Mouse (Mus musculus) neural tube, embryonic 12.5 days (tissue): ENCODE measurements around the gene Itgb3. TPM values are rescaled to one million over a fixed set of nuclear protein-coding genes. Genes with fewer than 3 reads are reported as not detected.

Source experiments
- ATAC-seq: fragments of 200-750 bp; cut with Nextera tagmentation; 2 replicates; pipeline ENCODE4 v1.8.0; 2017; ENCODE audit warnings: low read depth, mild to moderate bottlenecking, moderate TSS enrichment, moderate library complexity; ENCODE audit not compliant: low FRiP score
- H3K27ac ChIP-seq: fragments of 300-500 bp; sonication (generic); 2 replicates; pipeline ENCODE4 v1.5.1; 2016
- H3K27me3 ChIP-seq: fragments of 300-500 bp; sonication (generic); replicated peaks from 2 replicates; pipeline ENCODE4 v1.6.1; 2016; ENCODE audit warnings: mild to moderate bottlenecking
- H3K36me3 ChIP-seq: fragments of 300-500 bp; sonication (generic); 2 replicates; pipeline ENCODE4 v1.6.1; 2016; ENCODE audit warnings: mild to moderate bottlenecking
- H3K4me1 ChIP-seq: fragments of 300-500 bp; sonication (generic); 2 replicates; pipeline ENCODE4 v1.6.1; 2016
- H3K4me2 ChIP-seq: fragments of 300-500 bp; sonication (generic); replicated peaks from 2 replicates; pipeline ENCODE4 v1.6.1; 2016; ENCODE audit warnings: mild to moderate bottlenecking
- H3K4me3 ChIP-seq: fragments of 300-500 bp; sonication (generic); 2 replicates; pipeline ENCODE4 v1.5.1; 2016
- H3K9ac ChIP-seq: fragments of 300-500 bp; sonication (generic); 2 replicates; pipeline ENCODE4 v1.6.1; 2016; ENCODE audit warnings: mild to moderate bottlenecking
- H3K9me3 ChIP-seq: fragments of 300-500 bp; sonication (generic); 2 replicates; pipeline ENCODE4 v1.6.1; 2016; ENCODE audit warnings: mild to moderate bottlenecking
- WGBS: fragments of 180-500 bp; shearing (Covaris S2); methylation state at CpG from one replicate; pipeline ENCODE4 v1.1.7; 2016; 5-methylcytosine and 5-hydroxymethylcytosine counted together
- polyA plus RNA-seq: library from polyadenylated mRNA; unstranded; fragments of >200 nt; fragmentation: Nextera tagmentation; extraction: Ambion mirVana; gene quantifications from 2 replicates; pipeline ENCODE4 v1.2.1, GENCODE M21; 2016

Gene Itgb3
- polyA plus RNA-seq, 1 experiment from 2014 or later = 3.7 TPM

- 0 out of 2 replicates have a peak, but pooled peaks cover 5% of the 10 kb centered on the region for H3K9me3 ChIP-seq
- no peak overlapping the region for H3K9ac ChIP-seq
- H3K27ac ChIP-seq = no peak overlapping the region
- no peaks in the 10 kb centered on the region for H3K4me1 ChIP-seq
- no peak overlapping the region for H3K4me3 ChIP-seq
- WGBS = 60% methylated on average over 7 of the region's 7 CpGs
- H3K4me2 ChIP-seq = no peak overlapping the region
- no peak for ATAC-seq
- no peaks in the 10 kb centered on the region for H3K36me3 ChIP-seq
- 0 out of 2 replicates have a peak, but pooled peaks cover 3% of the 10 kb centered on the region for H3K27me3 ChIP-seq
These were observed 35.7 kb upstream of the Itgb3 start for GRCm38 (mm10) chr11:104572091-104572490.

GRCm38 (mm10) chr11:104572566-104572965, 35.2 kb upstream of the Itgb3 start:
- WGBS = 63% methylated on average over 2 of the region's 2 CpGs
- Histone ChIP-seq H3K36me3 (no peaks in the 10 kb centered on the region), H3K4me3 (no peak overlapping the region), H3K4me1 (no peaks in the 10 kb centered on the region), H3K9me3 (0 out of 2 replicates have a peak, but pooled peaks cover 5% of the 10 kb centered on the region), H3K27ac (no peak overlapping the region), H3K27me3 (0 out of 2 replicates have a peak, but pooled peaks cover 3% of the 10 kb centered on the region), H3K4me2 (no peak overlapping the region), H3K9ac (no peak overlapping the region)
- ATAC-seq = no peak

- no peak overlapping the region for H3K9ac ChIP-seq
- no peaks in the 10 kb centered on the region for H3K36me3 ChIP-seq
- no peak overlapping the region for H3K4me2 ChIP-seq
- H3K4me3 ChIP-seq = no peak overlapping the region
- 0 out of 2 replicates have a peak, but pooled peaks cover 6% of the 10 kb centered on the region for H3K4me1 ChIP-seq
- H3K27me3 ChIP-seq = no peaks in the 10 kb centered on the region; the same call in 1 of the 2 replicates
- H3K9me3 ChIP-seq = no peaks in the 10 kb centered on the region
- ATAC-seq = no peak
- no peak overlapping the region for H3K27ac ChIP-seq
- 47% methylated on average over 10 of the region's 10 CpGs for WGBS
These were observed 30.8 kb upstream of the Itgb3 start for GRCm38 (mm10) chr11:104576772-104577612.

- ATAC-seq = no peak
- Histone ChIP-seq H3K27ac (no peak overlapping the region), H3K4me3 (no peak overlapping the region), H3K9ac (no peak overlapping the region), H3K4me1 (0 out of 2 replicates have a peak, but pooled peaks cover 6% of the 10 kb centered on the region), H3K36me3 (no peaks in the 10 kb centered on the region), H3K9me3 (no peaks in the 10 kb centered on the region), H3K27me3 (no peaks in the 10 kb centered on the region; the same call in 1 of the 2 replicates), H3K4me2 (no peak overlapping the region)
- WGBS = 57% methylated on average over 5 of the region's 5 CpGs
These were observed 29.7 kb upstream of the Itgb3 start for GRCm38 (mm10) chr11:104578074-104578473.

GRCm38 (mm10) chr11:104579084-104579483, 28.7 kb upstream of the Itgb3 start:
- no peaks in the 10 kb centered on the region for H3K36me3 ChIP-seq
- WGBS = 88% methylated on average over 9 of the region's 9 CpGs
- H3K4me1 ChIP-seq = 0 out of 2 replicates have a peak, but pooled peaks cover 6% of the 10 kb centered on the region
- H3K27ac ChIP-seq = no peak overlapping the region
- no peak for ATAC-seq
- H3K9me3 ChIP-seq = no peaks in the 10 kb centered on the region
- no peaks in the 10 kb centered on the region; the same call in 1 of the 2 replicates for H3K27me3 ChIP-seq
- H3K4me3 ChIP-seq = no peak overlapping the region
- H3K9ac ChIP-seq = no peak overlapping the region
- H3K4me2 ChIP-seq = no peak overlapping the region

GRCm38 (mm10) chr11:104579575-104579974, 28.2 kb upstream of the Itgb3 start:
- H3K4me1 ChIP-seq = 0 out of 2 replicates have a peak, but pooled peaks cover 6% of the 10 kb centered on the region
- H3K4me2 ChIP-seq = no peak overlapping the region
- H3K9ac ChIP-seq = no peak overlapping the region
- no peaks in the 10 kb centered on the region for H3K36me3 ChIP-seq
- no peaks in the 10 kb centered on the region; the same call in 1 of the 2 replicates for H3K27me3 ChIP-seq
- H3K4me3 ChIP-seq = no peak overlapping the region
- ATAC-seq = no peak
- no peaks in the 10 kb centered on the region for H3K9me3 ChIP-seq
- no peak overlapping the region for H3K27ac ChIP-seq
- 93% methylated on average over 8 of the region's 8 CpGs for WGBS

- Histone ChIP-seq H3K36me3 (no peaks in the 10 kb centered on the region), H3K4me2 (no peak overlapping the region), H3K27me3 (no peaks in the 10 kb centered on the region; the same call in 1 of the 2 replicates), H3K27ac (no peak overlapping the region), H3K9me3 (no peaks in the 10 kb centered on the region), H3K4me3 (no peak overlapping the region), H3K9ac (no peak overlapping the region), H3K4me1 (0 out of 2 replicates have a peak, but pooled peaks cover 6% of the 10 kb centered on the region)
- no peak for ATAC-seq
- 75% methylated on average over 6 of the region's 6 CpGs for WGBS
These were observed 27.7 kb upstream of the Itgb3 start for GRCm38 (mm10) chr11:104580091-104580490.

GRCm38 (mm10) chr11:104580606-104581005, 27.2 kb upstream of the Itgb3 start:
- no peak for ATAC-seq
- Histone ChIP-seq H3K4me3 (no peak overlapping the region), H3K9me3 (no peaks in the 10 kb centered on the region), H3K9ac (no peak overlapping the region), H3K4me2 (no peak overlapping the region), H3K36me3 (no peaks in the 10 kb centered on the region), H3K27me3 (no peaks in the 10 kb centered on the region; the same call in 1 of the 2 replicates), H3K4me1 (0 out of 2 replicates have a peak, but pooled peaks cover 6% of the 10 kb centered on the region), H3K27ac (no peak overlapping the region)
- 93% methylated on average over 5 of the region's 5 CpGs for WGBS

- no peak overlapping the region for H3K4me3 ChIP-seq
- no peak overlapping the region for H3K9ac ChIP-seq
- 79% methylated on average over 18 of the region's 18 CpGs for WGBS
- 0 out of 2 replicates have a peak, but pooled peaks cover 6% of the 10 kb centered on the region for H3K4me1 ChIP-seq
- no peak overlapping the region for H3K27ac ChIP-seq
- no peak overlapping the region for H3K4me2 ChIP-seq
- no peaks in the 10 kb centered on the region for H3K9me3 ChIP-seq
- no peaks in the 10 kb centered on the region for H3K36me3 ChIP-seq
- no peak for ATAC-seq
- H3K27me3 ChIP-seq = no peaks in the 10 kb centered on the region; the same call in 1 of the 2 replicates
These were observed 26.1 kb upstream of the Itgb3 start for GRCm38 (mm10) chr11:104581446-104582307.

GRCm38 (mm10) chr11:104582308-104582606, 25.5 kb upstream of the Itgb3 start:
- 82% methylated on average over 2 of the region's 2 CpGs for WGBS
- no peak overlapping the region for H3K4me3 ChIP-seq

GRCm38 (mm10) chr11:104582630-104583364, 25.0 kb upstream of the Itgb3 start:
- no peak overlapping the region for H3K4me2 ChIP-seq
- H3K9ac ChIP-seq = no peak overlapping the region
- no peaks in the 10 kb centered on the region for H3K36me3 ChIP-seq
- H3K4me3 ChIP-seq = no peak overlapping the region
- WGBS = 70% methylated on average over 13 of the region's 13 CpGs
- no peaks in the 10 kb centered on the region; the same call in 1 of the 2 replicates for H3K27me3 ChIP-seq
- no peak overlapping the region for H3K27ac ChIP-seq
- no peak for ATAC-seq
- H3K9me3 ChIP-seq = no peaks in the 10 kb centered on the region
- 0 out of 2 replicates have a peak, but pooled peaks cover 6% of the 10 kb centered on the region for H3K4me1 ChIP-seq

More at GRCm38 (mm10) chr11:104582308-104582606, 25.5 kb upstream of the Itgb3 start:
- Histone ChIP-seq H3K4me1 (0 out of 2 replicates have a peak, but pooled peaks cover 6% of the 10 kb centered on the region), H3K27me3 (no peaks in the 10 kb centered on the region; the same call in 1 of the 2 replicates), H3K36me3 (no peaks in the 10 kb centered on the region), H3K9me3 (no peaks in the 10 kb centered on the region), H3K9ac (no peak overlapping the region), H3K4me2 (no peak overlapping the region), H3K27ac (no peak overlapping the region)
- ATAC-seq = no peak
